Mouse (Mus musculus) liver, embryonic 16.5 days (tissue): Measurements from ENCODE around the gene Apoc3. TPM values are rescaled to one million over a fixed set of nuclear protein-coding genes. Genes with fewer than 3 reads are reported as not detected.
A peak's percentile ranks its signal among the peaks of the same experiment; 100 is the strongest.

Experiments used
- ATAC-seq: fragments of 200-750 bp; cut with Nextera tagmentation; 2 replicates; pipeline ENCODE4 v1.8.0; 2017; ENCODE audit warnings: low read depth, mild to moderate bottlenecking, moderate number of reproducible peaks, moderate library complexity
- H3K27ac ChIP-seq: fragments of 300-500 bp; sonication (generic); 2 replicates; pipeline ENCODE4 v1.5.1; 2014; ENCODE audit warnings: mild to moderate bottlenecking, low read length
- H3K27me3 ChIP-seq: fragments of 300-500 bp; sonication (generic); 2 replicates; pipeline ENCODE4 v1.6.1; 2014; ENCODE audit warnings: low read depth, low read length, mixed read lengths; ENCODE audit not compliant: control insufficient read depth, insufficient read depth
- H3K36me3 ChIP-seq: fragments of 300-500 bp; sonication (generic); 2 replicates; pipeline ENCODE4 v1.6.1; 2014; ENCODE audit warnings: mild to moderate bottlenecking; ENCODE audit not compliant: control insufficient read depth, insufficient read depth
- H3K4me1 ChIP-seq: fragments of 300-500 bp; sonication (generic); 2 replicates; pipeline ENCODE4 v1.6.1; 2014; ENCODE audit warnings: low read depth, low read length, mixed read lengths; ENCODE audit not compliant: control insufficient read depth
- H3K4me2 ChIP-seq: fragments of 300-500 bp; sonication (generic); 2 replicates; pipeline ENCODE4 v1.6.1; 2014; ENCODE audit warnings: low read depth, low read length, mixed read lengths
- H3K4me3 ChIP-seq: fragments of 300-500 bp; sonication (generic); 2 replicates; pipeline ENCODE4 v1.5.1; 2014; ENCODE audit warnings: low read depth, mild to moderate bottlenecking, low read length
- H3K9ac ChIP-seq: fragments of 300-500 bp; sonication (generic); 2 replicates; pipeline ENCODE4 v1.6.1; 2014; ENCODE audit warnings: low read depth, low read length
- H3K9me3 ChIP-seq: fragments of 300-500 bp; sonication (generic); replicated peaks from 2 replicates; pipeline ENCODE4 v1.6.1; 2016; ENCODE audit warnings: low read length; ENCODE audit not compliant: control insufficient read depth
- WGBS: fragments of 180-500 bp; shearing (Covaris S2); extraction: QIAGEN DNeasy Blood & Tissue Kit; methylation state at CpG from one replicate; pipeline ENCODE4 v1.1.7; 2014; ENCODE audit not compliant: insufficient replicate concordance; 5-methylcytosine and 5-hydroxymethylcytosine counted together
- polyA plus RNA-seq: library from polyadenylated mRNA; unstranded; fragments of >200 nt; fragmentation: Nextera tagmentation; extraction: Ambion mirVana; gene quantifications from 2 replicates; pipeline ENCODE4 v1.2.1, GENCODE M21; 2015

Gene Apoc3
- polyA plus RNA-seq, 1 experiment from 2014 or later, result 14.0 TPM

DNA sequence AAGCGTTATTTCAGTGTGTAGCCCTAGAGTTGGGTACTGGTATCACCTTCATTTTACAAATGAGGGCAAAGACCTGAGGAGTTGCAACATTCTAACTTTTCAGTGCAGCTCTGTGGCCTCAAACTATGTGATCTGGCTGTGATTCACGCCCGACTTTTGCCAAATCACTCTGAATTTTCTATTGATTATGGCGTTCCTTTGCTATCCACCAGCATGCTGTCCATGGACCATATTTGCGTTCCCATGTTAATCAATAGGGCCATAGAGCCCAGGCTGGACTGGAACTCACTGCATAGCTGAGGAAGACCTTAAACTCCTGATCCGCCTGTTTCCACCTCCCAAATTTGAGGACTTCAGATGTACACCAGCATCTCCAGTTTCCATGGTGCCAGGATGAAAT, 23.7 kb upstream of the Apoc3 start:
- no peak overlapping the region for H3K4me3 ChIP-seq
- no peak overlapping the region for H3K27ac ChIP-seq
- H3K4me1 ChIP-seq, result peaks cover 4% of the 10 kb centered on the region; the same call in 1 of the 2 replicates
- H3K9me3 ChIP-seq, result no peaks in the 10 kb centered on the region
- ATAC-seq, result no peak
- no peak overlapping the region for H3K4me2 ChIP-seq
- H3K27me3 ChIP-seq, result no peaks in the 10 kb centered on the region
- no peaks in the 10 kb centered on the region for H3K36me3 ChIP-seq
- H3K9ac ChIP-seq, result no peak overlapping the region
- 74% methylated on average over 6 of the region's 6 CpGs for WGBS

DNA sequence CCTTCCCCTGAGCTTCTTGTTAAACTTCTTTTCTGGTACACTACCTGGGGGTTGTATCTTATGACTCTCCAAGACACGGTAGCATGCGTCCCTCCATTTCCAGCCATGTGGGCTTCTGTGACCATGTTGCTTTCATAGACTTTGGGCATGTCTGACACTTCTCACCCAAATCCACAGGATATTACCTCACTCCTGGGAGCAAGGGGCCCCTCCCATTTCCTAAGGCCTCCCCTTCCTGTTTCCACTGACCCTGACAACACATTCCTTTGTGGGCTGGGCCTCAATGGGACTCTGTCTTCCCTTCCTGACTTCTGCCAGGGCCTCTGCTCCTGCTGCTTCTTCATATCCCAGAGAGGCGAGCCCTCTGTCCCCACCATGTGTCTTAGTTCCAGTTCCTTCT, 22.1 kb upstream of the Apoc3 start:
- Histone ChIP-seq H3K27ac (no peak overlapping the region), H3K4me2 (no peak overlapping the region), H3K9me3 (no peaks in the 10 kb centered on the region), H3K36me3 (no peaks in the 10 kb centered on the region), H3K9ac (no peak overlapping the region), H3K4me3 (no peak overlapping the region), H3K4me1 (peaks cover 4% of the 10 kb centered on the region; the same call in 1 of the 2 replicates), H3K27me3 (no peaks in the 10 kb centered on the region)
- whole genome bisulfite sequencing, result 60% methylated on average over 3 of the region's 3 CpGs
- ATAC-seq, result 0 out of 2 replicates have a peak, but pooled peaks have one; percentile 21

DNA sequence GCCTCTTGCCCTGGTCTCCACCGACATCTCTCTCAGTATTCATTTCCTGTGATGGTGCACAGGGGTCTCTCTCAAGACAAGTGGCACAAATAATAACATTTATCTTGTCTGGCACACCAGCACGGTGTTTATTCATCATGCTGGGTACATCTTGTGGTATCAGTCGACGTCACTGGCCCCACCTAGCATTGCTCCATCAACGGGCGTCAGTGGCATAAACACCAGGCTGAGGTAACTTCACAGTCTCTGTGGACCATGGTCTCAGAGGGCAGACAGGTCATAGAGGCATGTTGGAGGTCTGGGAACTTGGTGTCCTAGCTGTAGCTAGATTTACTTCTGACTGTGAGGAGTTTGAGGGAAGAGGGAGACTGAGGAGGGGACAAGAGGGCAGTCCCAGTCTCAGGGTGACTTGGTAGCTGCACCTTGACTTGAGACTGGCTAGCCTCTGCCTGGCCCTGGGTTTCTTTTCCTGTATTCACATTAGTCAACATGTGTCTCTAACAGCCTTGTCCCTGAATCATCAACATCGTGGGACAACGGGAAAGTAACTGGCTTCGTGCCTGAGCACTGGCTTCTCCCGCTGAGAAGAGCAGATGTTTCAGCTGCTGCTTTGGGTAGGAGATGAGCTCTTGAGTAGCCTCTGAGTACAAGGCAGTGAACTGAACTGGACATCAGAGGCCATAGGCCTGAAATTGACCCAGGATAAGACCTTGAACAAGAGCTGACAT, 21.4 kb upstream of the Apoc3 start:
- 57% methylated on average over 10 of the region's 10 CpGs for WGBS
- Histone ChIP-seq H3K4me3 (no peak overlapping the region), H3K36me3 (no peaks in the 10 kb centered on the region), H3K4me2 (no peak overlapping the region), H3K4me1 (peaks cover 4% of the 10 kb centered on the region; the same call in 1 of the 2 replicates), H3K27me3 (no peaks in the 10 kb centered on the region), H3K9me3 (no peaks in the 10 kb centered on the region), H3K9ac (no peak overlapping the region), H3K27ac (no peak overlapping the region)
- ATAC-seq, result no peak

DNA sequence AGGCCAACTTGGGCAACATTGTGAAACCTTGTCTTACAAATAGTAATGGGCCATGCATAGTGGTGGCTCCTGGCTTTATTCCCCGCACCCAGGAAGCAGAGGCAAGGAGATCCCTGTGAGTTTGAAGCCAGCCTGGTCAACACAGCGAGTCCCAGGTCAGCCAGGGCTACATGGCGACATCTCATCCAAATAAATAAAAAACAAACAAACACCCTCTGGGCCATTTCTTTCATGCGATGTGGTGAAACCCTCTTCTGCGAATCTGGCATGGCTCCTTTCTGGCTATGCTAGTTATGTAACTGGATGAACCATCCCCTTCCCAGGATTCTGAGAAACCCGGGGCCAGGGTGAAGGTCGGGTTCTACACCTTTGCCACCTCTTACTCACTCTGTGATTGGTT, 20.7 kb upstream of the Apoc3 start:
- no peak for ATAC-seq
- Histone ChIP-seq H3K9ac (no peak overlapping the region), H3K36me3 (no peaks in the 10 kb centered on the region), H3K4me3 (no peak overlapping the region), H3K4me1 (peaks cover 4% of the 10 kb centered on the region; the same call in 1 of the 2 replicates), H3K27ac (no peak overlapping the region), H3K27me3 (no peaks in the 10 kb centered on the region), H3K4me2 (no peak overlapping the region), H3K9me3 (no peaks in the 10 kb centered on the region)
- WGBS, result 67% methylated on average over 7 of the region's 7 CpGs

DNA sequence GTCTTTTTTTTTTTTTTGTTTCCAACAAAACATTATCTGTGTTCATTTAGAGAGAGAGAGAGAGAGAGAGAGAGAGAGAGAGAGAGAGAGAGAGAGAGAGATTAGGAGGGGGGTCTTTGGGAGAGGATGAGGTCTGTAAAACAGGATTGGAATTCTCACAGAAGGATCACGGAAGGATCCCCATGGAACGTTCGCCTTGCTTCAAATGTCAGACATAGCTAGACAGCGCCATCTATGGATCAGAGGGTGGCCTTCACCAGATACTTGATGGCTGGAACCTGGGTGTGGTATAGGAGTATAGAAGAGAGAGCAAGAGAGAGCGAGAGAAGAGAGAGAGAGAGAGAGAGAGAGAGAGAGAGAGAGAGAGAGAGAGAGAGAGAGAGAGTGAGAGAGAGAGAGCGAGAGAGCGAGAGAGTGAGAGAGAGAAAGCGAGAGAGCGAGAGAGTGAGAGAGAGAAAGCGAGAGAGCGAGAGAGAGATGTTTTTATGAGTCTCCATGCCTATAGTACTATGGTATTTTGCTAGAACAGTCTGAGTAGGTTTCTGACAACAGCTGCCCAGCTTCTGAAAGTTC, 11.4 kb upstream of the Apoc3 start:
- H3K4me2 ChIP-seq, result no peak overlapping the region
- H3K36me3 ChIP-seq, result no peaks in the 10 kb centered on the region
- no peak overlapping the region for H3K9ac ChIP-seq
- ATAC-seq, result no peak; the same call in 1 of the 2 replicates
- no peak overlapping the region for H3K27ac ChIP-seq
- no peaks in the 10 kb centered on the region for H3K4me1 ChIP-seq
- H3K27me3 ChIP-seq, result no peaks in the 10 kb centered on the region
- H3K9me3 ChIP-seq, result no peaks in the 10 kb centered on the region
- no peak overlapping the region for H3K4me3 ChIP-seq
- WGBS, result 27% methylated on average over 11 of the region's 11 CpGs

DNA sequence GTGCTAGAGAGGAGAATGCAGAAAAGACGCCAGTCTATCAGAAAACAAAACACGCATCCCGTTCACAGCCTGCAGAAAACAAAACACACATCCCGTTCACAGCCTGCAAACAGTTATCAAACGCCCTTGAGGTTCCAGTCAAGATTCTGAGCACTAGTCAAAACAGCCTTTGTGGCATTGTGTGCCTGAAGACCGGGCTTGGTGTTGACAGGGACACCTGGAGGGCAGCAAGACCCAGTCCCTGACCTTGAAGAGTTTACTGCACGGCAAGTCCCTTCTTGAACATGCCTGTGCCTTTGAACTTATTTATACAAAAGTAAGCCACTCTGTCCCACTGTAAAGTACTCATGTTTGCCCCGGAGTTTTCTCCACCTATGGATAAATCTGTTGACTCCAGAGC, 8.1 kb upstream of the Apoc3 start:
- Histone ChIP-seq H3K27ac (no peak overlapping the region), H3K4me3 (no peak overlapping the region)
- 55% methylated on average over 8 of the region's 8 CpGs for WGBS

DNA sequence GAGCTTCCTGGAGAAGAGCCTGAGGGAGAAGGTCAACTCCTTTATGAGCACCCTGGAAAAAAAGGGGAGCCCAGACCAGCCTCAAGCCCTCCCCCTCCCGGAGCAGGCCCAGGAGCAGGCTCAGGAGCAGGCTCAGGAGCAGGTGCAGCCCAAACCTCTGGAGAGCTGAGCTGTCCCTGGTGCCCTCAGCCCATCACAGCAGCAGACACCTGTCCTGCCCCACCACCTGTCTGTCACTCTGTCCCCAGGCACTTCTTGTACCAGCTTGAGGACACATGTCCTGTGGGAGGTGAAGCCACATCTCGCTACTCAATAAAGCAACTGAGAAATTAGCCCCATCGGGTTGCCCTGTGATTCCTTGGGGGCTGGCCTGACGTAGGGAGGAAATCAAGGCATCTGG, 7.7 kb upstream of the Apoc3 start:
- ATAC-seq, result no peak
- Histone ChIP-seq H3K36me3 (no peaks in the 10 kb centered on the region), H3K9me3 (no peaks in the 10 kb centered on the region), H3K4me1 (no peaks in the 10 kb centered on the region; the same call in 1 of the 2 replicates), H3K27ac (no peak overlapping the region), H3K27me3 (no peaks in the 10 kb centered on the region), H3K4me3 (no peak overlapping the region), H3K9ac (no peak overlapping the region), H3K4me2 (no peak overlapping the region)
- 73% methylated on average over 4 of the region's 4 CpGs for WGBS

More for the DNA sequence above, 8.1 kb upstream of the Apoc3 start:
- H3K4me1 ChIP-seq, result no peaks in the 10 kb centered on the region
- H3K4me2 ChIP-seq, result no peak overlapping the region
- no peak overlapping the region for H3K9ac ChIP-seq
- no peaks in the 10 kb centered on the region for H3K9me3 ChIP-seq
- no peak for ATAC-seq
- no peaks in the 10 kb centered on the region for H3K36me3 ChIP-seq
- H3K27me3 ChIP-seq, result no peaks in the 10 kb centered on the region

DNA sequence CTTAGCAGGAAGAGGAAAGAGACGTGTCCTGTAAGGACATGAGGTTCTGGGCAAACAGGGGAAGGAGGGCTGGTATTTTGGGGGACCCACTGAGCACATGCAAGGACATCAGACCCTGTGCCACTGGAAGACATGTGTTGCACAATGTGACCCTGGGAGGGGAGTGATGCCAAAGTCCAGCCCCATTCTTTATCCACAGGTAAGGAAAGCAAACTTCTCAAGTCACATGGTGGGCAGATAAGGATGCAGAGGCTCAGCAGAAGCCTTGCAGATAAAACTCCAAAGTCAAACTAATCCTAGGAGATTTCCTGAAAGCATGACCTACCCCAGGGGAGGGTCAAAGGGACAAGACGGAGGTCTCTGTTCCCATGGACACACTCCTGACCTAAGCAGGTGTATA, 6.4 kb upstream of the Apoc3 start:
- no peak overlapping the region for H3K4me2 ChIP-seq
- no peak for ATAC-seq
- H3K4me3 ChIP-seq, result no peak overlapping the region
- no peak overlapping the region for H3K9ac ChIP-seq
- H3K36me3 ChIP-seq, result no peaks in the 10 kb centered on the region
- no peaks in the 10 kb centered on the region for H3K9me3 ChIP-seq
- 62% methylated on average over 2 of the region's 2 CpGs for WGBS
- no peaks in the 10 kb centered on the region for H3K27me3 ChIP-seq
- H3K4me1 ChIP-seq, result no peaks in the 10 kb centered on the region; the same call in 1 of the 2 replicates
- H3K27ac ChIP-seq, result no peak overlapping the region

DNA sequence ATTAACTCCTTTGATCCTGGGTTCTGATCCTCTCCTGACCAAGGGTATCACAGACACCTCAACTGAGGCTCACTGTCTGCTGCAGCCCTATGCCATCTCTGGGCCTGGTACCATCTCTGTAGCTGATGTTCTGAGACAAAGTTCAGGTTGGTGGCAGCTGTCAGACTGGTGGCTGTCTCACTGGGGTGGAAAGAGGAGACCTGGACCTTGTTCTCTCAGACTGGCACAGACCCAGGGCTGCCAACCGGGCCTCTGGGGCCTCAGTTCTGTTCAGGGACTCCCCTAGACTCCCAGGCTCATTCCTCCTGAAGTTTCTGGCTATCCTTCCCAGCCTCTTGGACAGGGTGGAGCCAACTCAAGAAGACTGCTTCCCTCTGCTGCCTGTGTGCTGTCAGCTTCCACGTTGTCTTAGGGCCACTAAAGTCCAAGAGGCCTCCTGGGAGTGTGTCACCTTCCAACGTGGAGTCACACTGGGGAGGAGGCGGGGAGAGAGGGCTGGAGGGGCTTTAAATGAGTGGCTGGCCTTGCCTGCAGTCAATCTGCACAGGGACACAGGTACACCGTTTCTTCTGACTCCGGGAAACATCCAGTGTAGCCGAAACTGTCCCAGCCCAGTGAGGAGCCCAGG, 5.2 kb upstream of the Apoc3 start, which contains the start of gene Apoa4:
Gene Apoa4, plus strand, starts transcription at position 171 of the 628 bp plus-strand sequence.
- Histone ChIP-seq H3K9ac (no peak within 1 kb of the TSS), H3K36me3 (no peaks in the 10 kb centered on the region), H3K9me3 (no peaks in the 10 kb centered on the region), H3K4me3 (no peak within 1 kb of the TSS), H3K4me2 (no peak within 1 kb of the TSS), H3K27ac (no peak within 1 kb of the TSS), H3K4me1 (no peaks in the 10 kb centered on the region; the same call in 1 of the 2 replicates), H3K27me3 (no peaks in the 10 kb centered on the region)
- ATAC-seq, result no peak
- 55% methylated on average over 7 of the region's 7 CpGs for WGBS
